Mouse (Mus musculus) stomach, embryonic 16.5 days (tissue): ENCODE data around the gene Snn. TPM values are rescaled to one million over a fixed set of nuclear protein-coding genes. Genes with fewer than 3 reads are reported as not detected.

Experiments
- ATAC-seq: fragments of 200-750 bp; cut with Nextera tagmentation; 2 replicates; pipeline ENCODE4 v1.8.0; 2017; ENCODE audit warnings: moderate number of reproducible peaks, moderate TSS enrichment; ENCODE audit not compliant: insufficient read depth, low FRiP score
- H3K27ac ChIP-seq: fragments of 300-500 bp; sonication (generic); 2 replicates; pipeline ENCODE4 v1.5.1; 2014; ENCODE audit warnings: low read length
- H3K27me3 ChIP-seq: fragments of 300-500 bp; sonication (generic); 2 replicates; pipeline ENCODE4 v1.6.1; 2014; ENCODE audit warnings: low read length, control low read depth, mixed read lengths; ENCODE audit not compliant: control insufficient read depth, insufficient read depth
- H3K36me3 ChIP-seq: fragments of 300-500 bp; sonication (generic); 2 replicates; pipeline ENCODE4 v1.6.1; 2014; ENCODE audit warnings: low read length; ENCODE audit not compliant: control insufficient read depth, insufficient read depth
- H3K4me1 ChIP-seq: fragments of 300-500 bp; sonication (generic); 2 replicates; pipeline ENCODE4 v1.6.1; 2014; ENCODE audit warnings: low read length, control low read depth, mixed read lengths; ENCODE audit not compliant: control insufficient read depth, insufficient read depth
- H3K4me2 ChIP-seq: fragments of 300-500 bp; sonication (generic); 2 replicates; pipeline ENCODE4 v1.6.1; 2014; ENCODE audit warnings: low read depth, low read length, mixed read lengths
- H3K4me3 ChIP-seq: fragments of 300-500 bp; sonication (generic); replicated peaks from 2 replicates; pipeline ENCODE4 v1.5.1; 2014; ENCODE audit warnings: mild to moderate bottlenecking, low read length
- H3K9ac ChIP-seq: fragments of 300-500 bp; sonication (generic); 2 replicates; pipeline ENCODE4 v1.6.1; 2014; ENCODE audit warnings: low read length
- H3K9me3 ChIP-seq: fragments of 300-500 bp; sonication (generic); replicated peaks from 2 replicates; pipeline ENCODE4 v1.6.1; 2016; ENCODE audit warnings: low read length, control low read depth; ENCODE audit not compliant: control insufficient read depth
- WGBS: fragments of 180-500 bp; shearing (Covaris S2); extraction: QIAGEN DNeasy Blood & Tissue Kit; methylation state at CpG from one replicate; pipeline ENCODE4 v1.1.7; 2014; 5-methylcytosine and 5-hydroxymethylcytosine counted together
- polyA plus RNA-seq: library from polyadenylated mRNA; unstranded; fragments of >200 nt; fragmentation: Nextera tagmentation; extraction: Ambion mirVana; gene quantifications from 2 replicates; pipeline ENCODE4 v1.2.1, GENCODE M21; 2015

Snn gene
- polyA plus RNA-seq, 1 experiment from 2014 or later: 23.6 TPM

GRCm38 (mm10) chr16:11021403-11022112, 39.2 kb upstream of the Snn start:
- WGBS: 58% methylated on average over 3 of the region's 3 CpGs
- no peak overlapping the region for H3K4me2 ChIP-seq
- no peak overlapping the region for H3K9ac ChIP-seq
- H3K9me3 ChIP-seq: no peaks in the 10 kb centered on the region
- ATAC-seq: peak; percentile 56; the same call in 1 of the 2 replicates
- H3K36me3 ChIP-seq: no peaks in the 10 kb centered on the region
- H3K27me3 ChIP-seq: no peaks in the 10 kb centered on the region
- peaks cover 8% of the 10 kb centered on the region for H3K4me1 ChIP-seq
- no peak overlapping the region for H3K27ac ChIP-seq
- H3K4me3 ChIP-seq: no peak overlapping the region

- Histone ChIP-seq H3K9me3 (no peaks in the 10 kb centered on the region), H3K4me3 (no peak overlapping the region), H3K4me2 (no peak overlapping the region), H3K27me3 (no peaks in the 10 kb centered on the region), H3K4me1 (peaks cover 8% of the 10 kb centered on the region), H3K9ac (no peak overlapping the region), H3K36me3 (no peaks in the 10 kb centered on the region), H3K27ac (no peak overlapping the region)
- WGBS: 77% methylated on average over 4 of the region's 4 CpGs
- no peak for ATAC-seq
Measured at GRCm38 (mm10) chr16:11022113-11022489, 38.6 kb upstream of the Snn start.

- Histone ChIP-seq H3K36me3 (no peaks in the 10 kb centered on the region), H3K9ac (no peak overlapping the region), H3K27me3 (no peaks in the 10 kb centered on the region), H3K4me3 (no peak overlapping the region), H3K4me2 (no peak overlapping the region), H3K9me3 (no peaks in the 10 kb centered on the region), H3K4me1 (no peaks in the 10 kb centered on the region), H3K27ac (no peak overlapping the region)
- 83% methylated on average over 5 of the region's 5 CpGs for WGBS
- no peak for ATAC-seq
Measured at GRCm38 (mm10) chr16:11023618-11024017, 37.1 kb upstream of the Snn start.

- H3K27ac ChIP-seq: no peak overlapping the region
- H3K9me3 ChIP-seq: no peaks in the 10 kb centered on the region
- H3K27me3 ChIP-seq: no peaks in the 10 kb centered on the region
- WGBS: 69% methylated on average over 3 of the region's 3 CpGs
- H3K4me3 ChIP-seq: no peak overlapping the region
- H3K36me3 ChIP-seq: no peaks in the 10 kb centered on the region
- no peak overlapping the region for H3K4me2 ChIP-seq
- H3K9ac ChIP-seq: no peak overlapping the region
- H3K4me1 ChIP-seq: no peaks in the 10 kb centered on the region
- peak; percentile 27; the same call in 1 of the 2 replicates for ATAC-seq
Measured at GRCm38 (mm10) chr16:11024841-11025240, 35.9 kb upstream of the Snn start.

- Histone ChIP-seq H3K9me3 (no peaks in the 10 kb centered on the region), H3K4me2 (no peak overlapping the region), H3K9ac (no peak overlapping the region), H3K4me1 (no peaks in the 10 kb centered on the region), H3K36me3 (no peaks in the 10 kb centered on the region), H3K27ac (no peak overlapping the region), H3K27me3 (no peaks in the 10 kb centered on the region), H3K4me3 (no peak overlapping the region)
- 81% methylated on average over 7 of the region's 7 CpGs for WGBS
- ATAC-seq: no peak
Measured at GRCm38 (mm10) chr16:11028206-11028605, 32.5 kb upstream of the Snn start.

GRCm38 (mm10) chr16:11030844-11031243, 29.9 kb upstream of the Snn start:
- Histone ChIP-seq H3K4me2 (no peak overlapping the region), H3K9ac (no peak overlapping the region), H3K4me1 (no peaks in the 10 kb centered on the region), H3K4me3 (no peak overlapping the region), H3K9me3 (no peaks in the 10 kb centered on the region), H3K27me3 (no peaks in the 10 kb centered on the region), H3K27ac (no peak overlapping the region), H3K36me3 (no peaks in the 10 kb centered on the region)
- ATAC-seq: no peak
- 77% methylated on average over 4 of the region's 4 CpGs for WGBS

GRCm38 (mm10) chr16:11031320-11031719, 29.4 kb upstream of the Snn start:
- H3K9me3 ChIP-seq: no peaks in the 10 kb centered on the region
- H3K27me3 ChIP-seq: no peaks in the 10 kb centered on the region
- no peak overlapping the region for H3K4me2 ChIP-seq
- no peaks in the 10 kb centered on the region for H3K36me3 ChIP-seq
- no peak overlapping the region for H3K9ac ChIP-seq
- H3K4me3 ChIP-seq: no peak overlapping the region
- H3K4me1 ChIP-seq: no peaks in the 10 kb centered on the region
- WGBS: 46% methylated on average over 3 of the region's 3 CpGs
- no peak for ATAC-seq
- H3K27ac ChIP-seq: no peak overlapping the region

- Histone ChIP-seq H3K27ac (no peak overlapping the region), H3K4me1 (no peaks in the 10 kb centered on the region), H3K4me3 (no peak overlapping the region), H3K9ac (no peak overlapping the region), H3K4me2 (no peak overlapping the region), H3K36me3 (no peaks in the 10 kb centered on the region), H3K27me3 (no peaks in the 10 kb centered on the region), H3K9me3 (no peaks in the 10 kb centered on the region)
- ATAC-seq: peak; percentile 81; the same call in 1 of the 2 replicates
- WGBS: 0% methylated on average over 4 of the region's 4 CpGs
Measured at GRCm38 (mm10) chr16:11034193-11034803, 26.4 kb upstream of the Snn start.

- no peak overlapping the region for H3K27ac ChIP-seq
- no peak for ATAC-seq
- no peak overlapping the region for H3K9ac ChIP-seq
- no peak overlapping the region for H3K4me3 ChIP-seq
- H3K27me3 ChIP-seq: no peaks in the 10 kb centered on the region
- WGBS: 85% methylated on average over 9 of the region's 9 CpGs
- H3K4me2 ChIP-seq: no peak overlapping the region
- no peaks in the 10 kb centered on the region for H3K36me3 ChIP-seq
- H3K4me1 ChIP-seq: no peaks in the 10 kb centered on the region
- no peaks in the 10 kb centered on the region for H3K9me3 ChIP-seq
Measured at GRCm38 (mm10) chr16:11035273-11035672, 25.5 kb upstream of the Snn start.
